Mouse (Mus musculus) megakaryocyte, embryonic 14.5 days (primary cell): ENCODE results near the gene Ccdc8. TPM values are rescaled to one million over a fixed set of nuclear protein-coding genes. Genes with fewer than 3 reads are reported as not detected.

ENCODE experiments used
- H3K27me3 ChIP-seq: replicated peaks from 2 replicates; pipeline ENCODE3; 2012; ENCODE audit warnings: inconsistent platforms
- H3K36me3 ChIP-seq: replicated peaks from 2 replicates; pipeline ENCODE3; 2012; ENCODE audit warnings: low read length, inconsistent platforms, mixed read lengths
- H3K4me1 ChIP-seq: 2 replicates; pipeline ENCODE4 v1.6.1; 2012; ENCODE audit warnings: inconsistent platforms
- H3K4me3 ChIP-seq: replicated peaks from 2 replicates; pipeline ENCODE3; 2012; ENCODE audit warnings: moderate library complexity, mild to moderate bottlenecking, inconsistent platforms
- H3K9me3 ChIP-seq: 2 replicates; pipeline ENCODE4 v1.6.1; 2012; ENCODE audit warnings: inconsistent platforms
- FLI1 ChIP-seq: IDR thresholded peaks from 2 replicates; pipeline ENCODE4 v1.6.1; 2012; ENCODE audit warnings: low read length, inconsistent platforms, mixed read lengths
- GATA1 ChIP-seq: IDR thresholded peaks from 3 replicates; pipeline ENCODE4 v1.6.1; 2012; ENCODE audit warnings: mixed read lengths, low read length, inconsistent platforms, borderline replicate concordance
- polyA plus RNA-seq: library from polyadenylated mRNA; stranded (reverse); fragments of >175 nt; gene quantifications from 2 replicates; pipeline ENCODE4 v1.2.3, GENCODE M21; 2012; ENCODE audit warnings: low replicate concordance; ENCODE audit not compliant: insufficient read depth

Gene Ccdc8
- polyA plus RNA-seq = 2.9 and 5.3 TPM in 2 replicates

DNA sequence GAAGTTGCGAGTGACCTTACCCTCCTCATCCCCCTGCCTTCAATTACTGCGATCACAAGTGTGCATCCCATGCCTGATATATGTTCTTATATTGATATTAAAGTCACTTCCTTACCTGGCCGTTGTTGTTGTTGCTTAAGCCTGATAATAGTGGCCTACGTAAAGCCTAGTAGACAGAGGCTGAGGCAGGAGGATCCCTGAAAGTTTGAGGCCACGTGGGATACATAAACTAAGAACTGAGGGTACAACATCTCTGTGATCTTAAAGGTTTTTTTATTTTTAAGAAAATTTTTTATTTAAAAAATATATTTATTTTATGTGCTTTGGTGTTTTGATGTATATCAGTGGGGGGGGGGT, at the start of gene Ccdc8:
Gene Ccdc8, plus strand, starts transcription at position 258 of the 357 bp plus-strand sequence.
- Histone ChIP-seq H3K36me3 (peaks cover 17% of the 10 kb centered on the region), H3K4me3 (peak within 1 kb of the TSS; percentile 92), H3K9me3 (no peaks in the 10 kb centered on the region), H3K4me1 (peaks cover 63% of the 10 kb centered on the region), H3K27me3 (peaks cover 4% of the 10 kb centered on the region)
- TF ChIP-seq FLI1 (no peak), GATA1 (no peak)

DNA sequence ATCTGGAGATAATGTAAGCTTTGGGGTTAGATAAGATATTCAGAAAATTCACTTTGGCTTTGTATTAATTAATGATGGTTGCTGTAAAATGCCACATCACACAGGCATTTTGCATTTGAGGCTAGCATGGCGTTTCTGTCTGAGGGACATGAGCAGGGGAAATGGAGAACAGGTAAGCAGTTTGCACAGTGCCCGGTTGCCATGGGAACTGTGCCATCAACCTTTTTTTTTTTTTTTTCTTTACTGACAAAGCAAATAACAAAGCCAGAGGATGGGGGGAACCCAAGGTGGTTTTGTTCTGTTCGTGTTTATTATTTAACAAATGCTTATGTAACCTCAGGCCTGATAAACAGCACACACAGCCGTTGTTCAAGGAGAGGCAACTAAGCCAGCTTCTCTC, 49.6 kb upstream of the Ccdc8 start:
- H3K9me3 ChIP-seq = 0 out of 2 replicates have a peak, but pooled peaks cover 4% of the 10 kb centered on the region
- TF ChIP-seq GATA1 = no peak
- TF ChIP-seq FLI1 = no peak
- H3K36me3 ChIP-seq = no peaks in the 10 kb centered on the region
- peaks cover 42% of the 10 kb centered on the region for H3K4me1 ChIP-seq
- H3K27me3 ChIP-seq = peaks cover 79% of the 10 kb centered on the region
- no peak overlapping the region for H3K4me3 ChIP-seq

DNA sequence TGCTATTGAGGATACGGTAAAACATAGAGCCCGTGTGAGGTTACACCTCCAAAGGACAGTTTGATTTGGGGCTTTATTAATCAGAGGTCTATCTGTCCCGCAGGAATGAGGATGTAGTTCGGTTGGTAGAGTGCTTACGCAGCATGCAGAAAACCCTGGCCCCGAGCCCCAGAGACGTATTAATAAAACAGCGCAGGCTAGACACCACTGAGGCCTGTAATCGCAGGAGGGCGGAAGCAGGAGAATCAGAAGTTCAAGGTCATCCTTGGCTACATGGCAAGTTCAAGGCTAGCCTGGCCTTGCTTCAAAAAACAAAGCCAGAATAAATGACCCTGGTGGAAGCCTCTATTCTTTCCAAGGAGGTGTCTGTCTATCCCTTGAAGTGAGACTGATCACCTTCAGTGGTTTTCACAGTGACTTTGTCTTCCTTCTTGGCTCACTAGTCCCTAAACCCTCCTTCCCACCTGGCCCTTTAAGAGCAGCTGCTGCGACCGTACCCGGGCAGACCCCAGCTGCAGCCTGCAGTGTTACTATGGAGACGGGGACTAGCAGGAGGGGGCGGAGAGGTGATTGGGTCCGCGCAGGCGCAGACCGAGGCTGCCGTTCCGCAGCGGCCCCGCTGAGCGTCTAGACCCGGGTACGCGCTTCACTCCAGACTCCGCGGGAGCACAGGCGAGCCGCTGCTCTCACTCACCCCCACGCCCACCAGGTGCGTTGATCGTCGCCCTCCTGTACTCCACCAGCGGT, 48.3 kb upstream of the Ccdc8 start, which contains the start of gene Pnmal2:
Gene Pnmal2, plus strand, starts transcription at position 622 of the 747 bp plus-strand sequence.
- no peaks in the 10 kb centered on the region for H3K36me3 ChIP-seq
- TF ChIP-seq FLI1 (no peak), GATA1 (no peak)
- H3K4me3 ChIP-seq = peak within 1 kb of the TSS; percentile 90
- H3K27me3 ChIP-seq = peaks cover 88% of the 10 kb centered on the region
- peaks cover 51% of the 10 kb centered on the region for H3K4me1 ChIP-seq
- 0 out of 2 replicates have a peak, but pooled peaks cover 4% of the 10 kb centered on the region for H3K9me3 ChIP-seq

DNA sequence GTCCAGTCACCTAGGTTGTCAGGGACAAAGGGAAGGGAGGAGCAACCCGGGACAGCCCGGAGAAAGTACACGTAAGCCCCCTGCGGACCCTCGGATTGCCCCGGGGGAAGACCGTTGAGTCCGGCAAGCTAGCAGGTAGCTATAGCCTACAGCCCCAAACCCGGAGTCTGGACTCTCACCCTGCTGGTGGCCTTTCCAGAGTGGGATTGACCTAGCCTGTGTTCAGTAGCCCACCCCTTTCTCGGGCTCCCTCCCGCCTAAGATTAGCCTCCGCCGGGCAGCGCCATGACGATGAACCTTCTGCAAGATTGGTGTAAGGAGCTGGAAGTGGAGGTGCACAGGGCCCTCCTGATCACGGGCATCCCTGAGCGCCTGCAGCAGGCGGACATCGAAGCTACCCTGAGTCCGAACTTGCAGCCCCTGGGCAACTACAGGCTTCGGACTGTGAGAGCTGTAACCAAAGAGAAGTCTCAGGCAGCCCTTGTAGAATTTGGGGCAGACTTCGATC, 47.6 kb upstream of the Ccdc8 start:
- Histone ChIP-seq H3K27me3 (peaks cover 92% of the 10 kb centered on the region), H3K4me3 (peak overlapping the region; percentile 90), H3K36me3 (no peaks in the 10 kb centered on the region), H3K9me3 (0 out of 2 replicates have a peak, but pooled peaks cover 4% of the 10 kb centered on the region), H3K4me1 (peaks cover 53% of the 10 kb centered on the region)
- TF ChIP-seq GATA1 = no peak
- no peak for TF ChIP-seq FLI1

DNA sequence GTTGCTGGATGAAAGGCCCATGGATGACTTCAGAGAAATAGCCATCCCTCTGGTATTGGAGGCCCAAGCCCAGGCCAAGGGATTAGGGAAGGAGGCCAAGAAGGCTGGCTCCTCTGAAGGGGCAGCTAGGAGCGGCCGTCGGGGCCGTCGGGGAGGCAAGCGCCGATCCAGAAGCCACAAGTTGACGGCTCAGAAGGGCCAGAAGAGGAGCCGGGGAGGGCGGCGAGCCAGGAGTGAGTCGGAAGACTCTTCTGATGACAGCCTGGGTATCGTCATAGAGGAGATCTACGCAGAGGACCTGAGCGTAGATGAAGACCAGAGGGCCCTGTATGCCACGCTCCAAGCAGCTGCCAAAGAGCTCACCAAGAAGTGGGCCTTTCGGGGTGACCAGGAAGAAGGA, 47.1 kb upstream of the Ccdc8 start:
- H3K36me3 ChIP-seq = no peaks in the 10 kb centered on the region
- H3K4me1 ChIP-seq = peaks cover 53% of the 10 kb centered on the region
- 0 out of 2 replicates have a peak, but pooled peaks cover 4% of the 10 kb centered on the region for H3K9me3 ChIP-seq
- H3K27me3 ChIP-seq = peaks cover 92% of the 10 kb centered on the region
- H3K4me3 ChIP-seq = no peak overlapping the region
- TF ChIP-seq FLI1 = no peak
- no peak for TF ChIP-seq GATA1

DNA sequence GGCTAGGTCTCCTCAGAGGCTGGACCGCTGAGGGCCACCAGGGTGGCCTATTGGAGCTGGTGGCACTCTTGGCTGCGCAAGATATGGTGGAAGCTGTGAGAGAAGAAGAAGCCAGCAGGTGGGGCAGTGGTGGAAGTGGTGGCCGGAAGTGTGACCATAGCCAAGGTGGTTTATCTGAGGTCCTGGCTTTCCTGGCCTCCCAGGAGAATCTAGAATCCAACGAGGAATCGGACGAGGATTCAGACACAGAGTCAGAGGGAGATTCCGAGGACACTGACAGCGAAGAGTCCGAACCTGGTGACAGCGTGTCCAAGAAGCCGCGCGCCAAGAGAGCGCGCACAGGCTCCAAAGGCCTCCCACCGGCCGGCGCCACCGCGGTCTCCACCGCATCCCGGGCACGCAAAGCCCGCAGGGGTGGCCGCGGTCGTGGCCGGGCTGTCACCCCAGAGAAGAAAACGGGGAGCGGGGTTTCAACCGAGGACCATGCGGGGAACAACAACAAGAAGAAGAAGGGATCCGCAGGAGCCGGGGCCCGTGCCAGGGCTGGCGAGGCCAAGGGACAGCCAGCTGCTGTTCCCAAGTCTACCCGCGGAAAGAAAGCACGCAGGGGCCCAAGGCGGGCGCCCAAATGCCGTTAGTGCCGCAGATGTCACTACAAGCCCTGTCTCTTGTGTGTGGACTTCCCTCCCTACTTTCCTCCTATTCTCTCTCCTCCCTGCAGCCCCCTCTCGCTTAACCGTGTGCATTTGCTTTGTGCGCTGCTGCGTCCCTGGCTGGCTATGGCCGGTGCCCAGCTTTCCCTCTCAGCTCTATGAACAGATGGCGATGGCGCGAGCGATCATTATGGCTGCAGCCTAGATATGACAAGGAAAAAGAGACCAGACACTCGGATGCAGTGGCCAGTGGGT, 45.8 kb upstream of the Ccdc8 start:
- Histone ChIP-seq H3K27me3 (peaks cover 84% of the 10 kb centered on the region), H3K4me1 (peaks cover 61% of the 10 kb centered on the region), H3K36me3 (no peaks in the 10 kb centered on the region), H3K9me3 (0 out of 2 replicates have a peak, but pooled peaks cover 4% of the 10 kb centered on the region), H3K4me3 (peak overlapping the region; percentile 62)
- TF ChIP-seq GATA1 (no peak), FLI1 (no peak)

DNA sequence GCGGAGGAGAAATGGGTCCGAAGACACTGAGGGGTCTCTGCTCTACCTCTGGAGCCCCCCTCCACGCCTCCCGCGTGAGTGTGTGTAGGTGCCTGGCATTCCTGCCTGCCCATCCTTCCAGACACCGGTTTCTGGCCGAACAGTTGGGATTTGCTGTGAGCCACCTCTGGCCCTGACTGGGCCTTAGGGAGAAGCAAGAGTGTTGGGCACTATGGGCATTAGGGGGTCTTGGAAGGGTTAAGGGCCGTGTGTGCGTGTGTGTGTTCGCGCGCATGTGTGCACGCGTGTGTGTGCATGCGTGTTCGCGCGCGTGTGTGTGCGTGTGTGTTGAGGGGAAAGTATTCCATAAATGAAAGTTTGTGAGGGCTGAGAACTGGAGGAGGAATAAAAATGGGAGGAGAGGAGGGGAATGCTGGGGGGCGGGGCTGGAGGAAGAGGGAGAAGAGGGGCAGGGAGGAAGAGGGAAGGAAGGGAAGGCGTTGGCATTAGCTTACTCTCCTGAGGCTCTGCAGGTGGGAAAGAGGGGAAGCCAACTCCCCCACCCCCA, 45.1 kb upstream of the Ccdc8 start:
- Histone ChIP-seq H3K4me1 (peaks cover 68% of the 10 kb centered on the region), H3K27me3 (peaks cover 80% of the 10 kb centered on the region), H3K4me3 (peak overlapping the region; percentile 62), H3K9me3 (0 out of 2 replicates have a peak, but pooled peaks cover 4% of the 10 kb centered on the region), H3K36me3 (no peaks in the 10 kb centered on the region)
- TF ChIP-seq GATA1 (no peak), FLI1 (no peak)

DNA sequence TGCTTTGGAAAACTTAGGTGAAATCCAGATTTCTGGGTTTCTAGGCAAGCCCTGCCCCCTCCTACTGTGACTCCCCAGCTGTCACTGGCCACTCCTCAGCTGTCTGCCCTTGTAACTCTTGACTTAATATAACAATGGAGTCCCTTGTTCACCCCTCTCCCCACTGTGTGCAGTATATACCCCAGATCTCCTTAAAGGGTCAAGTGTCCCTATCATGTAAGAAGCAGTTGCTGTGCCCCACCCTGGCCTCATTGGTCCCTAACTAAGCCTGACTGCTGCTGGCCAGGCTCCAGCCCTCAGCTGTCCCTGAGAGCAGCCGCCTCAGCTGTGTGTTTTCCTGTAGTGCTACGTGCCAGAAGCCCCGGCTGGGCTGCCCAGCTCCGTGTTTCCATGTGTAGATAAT, 44.5 kb upstream of the Ccdc8 start:
- Histone ChIP-seq H3K27me3 (peaks cover 77% of the 10 kb centered on the region), H3K4me3 (no peak overlapping the region), H3K36me3 (no peaks in the 10 kb centered on the region), H3K4me1 (peaks cover 71% of the 10 kb centered on the region), H3K9me3 (0 out of 2 replicates have a peak, but pooled peaks cover 4% of the 10 kb centered on the region)
- no peak for TF ChIP-seq FLI1
- no peak for TF ChIP-seq GATA1

DNA sequence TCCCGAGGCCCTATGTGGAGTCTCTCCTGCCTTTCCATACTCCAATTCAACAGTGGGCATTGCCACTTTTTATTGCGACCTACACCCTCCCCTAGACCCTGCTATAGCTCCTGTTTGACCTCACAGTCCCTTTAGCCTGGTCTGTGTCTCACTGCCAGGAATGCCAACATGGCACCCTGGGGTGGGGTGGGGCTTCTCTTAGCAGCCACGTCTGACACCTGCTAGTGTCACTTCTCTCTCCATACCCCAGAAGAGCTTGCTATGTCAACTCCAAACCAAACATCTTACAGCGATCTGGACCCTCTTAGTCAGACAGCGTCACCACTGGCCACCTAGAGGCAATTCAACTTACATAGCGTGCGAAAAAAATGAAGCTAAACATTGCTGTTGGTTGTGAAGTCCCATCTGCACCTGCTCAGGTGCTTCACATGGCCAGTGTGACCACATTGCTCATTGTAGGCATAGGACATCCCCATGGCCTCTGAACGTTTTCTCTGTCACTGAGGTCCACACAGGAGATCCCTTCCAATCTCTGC, 43.5 kb upstream of the Ccdc8 start:
- no peaks in the 10 kb centered on the region for H3K36me3 ChIP-seq
- peaks cover 66% of the 10 kb centered on the region for H3K27me3 ChIP-seq

More for the DNA sequence above, 43.5 kb upstream of the Ccdc8 start:
- Histone ChIP-seq H3K4me3 (no peak overlapping the region), H3K9me3 (0 out of 2 replicates have a peak, but pooled peaks cover 4% of the 10 kb centered on the region), H3K4me1 (peaks cover 71% of the 10 kb centered on the region)
- TF ChIP-seq FLI1 = no peak
- no peak for TF ChIP-seq GATA1
